ENCODE assay signal across 8 mouse cellular contexts in the genomic region with DNA sequence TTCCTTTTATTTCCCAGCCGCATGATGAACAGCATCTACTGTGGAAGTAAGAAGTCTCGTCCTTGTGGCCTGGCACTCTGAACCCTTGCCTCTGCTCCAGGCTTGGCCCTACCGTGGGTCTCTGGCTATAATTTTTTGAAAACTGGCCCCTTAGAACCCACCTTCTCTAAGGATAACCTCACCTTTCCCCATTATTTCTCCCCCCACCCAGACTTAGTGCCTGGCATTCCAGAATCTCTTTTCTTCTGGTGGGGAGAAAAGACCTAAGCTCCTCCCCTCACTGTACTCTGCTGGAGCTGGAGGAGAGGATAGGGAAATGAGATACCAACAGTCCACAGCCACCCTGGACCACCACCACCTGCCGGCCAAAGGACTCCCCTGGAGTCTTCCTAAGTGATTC. TPM values are rescaled to one million over a fixed set of nuclear protein-coding genes. Genes with fewer than 3 reads are reported as not detected.
DNase-seq lines count a peak whose midpoint lies in the region; ATAC-seq and TF ChIP-seq lines count a peak whose summit lies in the region.

No protein-coding gene starts in this region.

- peak overlapping the region; percentile 60 for H3K4me2 ChIP-seq in limb, embryonic 15.5 days
- H3K4me2 ChIP-seq in stomach, postnatal 0 days (replicated peaks; ENCODE audit: low read depth) = peak overlapping the region; percentile 61

- peak overlapping the region; percentile 86 for H3K4me3 ChIP-seq in gastrocnemius, adult 2 months
- peak overlapping the region; percentile 45; the same call in 1 of the 2 replicates for H3K4me3 ChIP-seq in thymus, adult 2 months (ENCODE audit: control insufficient read depth, insufficient read depth, low read length)
- peak overlapping the region; percentile 55 for H3K4me3 ChIP-seq in limb, embryonic 15.5 days
- H3K4me3 ChIP-seq in stomach, postnatal 0 days (ENCODE audit: low read depth, low read length) = peak overlapping the region; percentile 54

- H3K9me3 ChIP-seq in limb, embryonic 15.5 days = no peaks in the 10 kb centered on the region
- H3K9me3 ChIP-seq in stomach, postnatal 0 days (ENCODE audit: control insufficient read depth, low read length) = no peaks in the 10 kb centered on the region

- no peak for ATAC-seq in limb, embryonic 15.5 days (ENCODE audit: insufficient number of reproducible peaks, low FRiP score, low TSS enrichment, low read depth)
- peak; percentile 0; the same call in 1 of the 2 replicates for ATAC-seq in stomach, postnatal 0 days (ENCODE audit: low FRiP score, low TSS enrichment)

- 53% methylated on average over 4 of the region's 4 CpGs for WGBS in thymus, adult 2 months
- 8% methylated on average over 4 of the region's 4 CpGs for WGBS in limb, embryonic 15.5 days
- WGBS in stomach, postnatal 0 days = 21% methylated on average over 4 of the region's 4 CpGs

- no peak for DNase-seq in gastrocnemius, adult 2 months
- DNase-seq in gastrocnemius, adult 18-20 months (ENCODE audit: low spot score) = no peak
- DNase-seq in thymus, adult 2 months = no peak
- DNase-seq in thymus, postnatal 10 days (ENCODE audit: low spot score in 2 of 2) = no peak
- no peak for DNase-seq in stomach, postnatal 0 days (ENCODE audit: low spot score)
- no peak for DNase-seq in spleen, postnatal 36 days (ENCODE audit: low spot score in 2 of 2)
- no peak for DNase-seq in layer of hippocampus, adult 8-10 months (ENCODE audit: low spot score in 2 of 2)

- peak overlapping the region; percentile 46 for H3K9ac ChIP-seq in limb, embryonic 15.5 days
- peak overlapping the region; percentile 74 for H3K9ac ChIP-seq in stomach, postnatal 0 days (ENCODE audit: low read length)

- no peaks in the 10 kb centered on the region for H3K36me3 ChIP-seq in thymus, adult 2 months (ENCODE audit: control insufficient read depth, insufficient read depth, low read length)
- peaks cover 12% of the 10 kb centered on the region; the same call in 1 of the 2 replicates for H3K36me3 ChIP-seq in limb, embryonic 15.5 days
- peaks cover 4% of the 10 kb centered on the region; the same call in 1 of the 2 replicates for H3K36me3 ChIP-seq in stomach, postnatal 0 days (ENCODE audit: control insufficient read depth, insufficient read depth, low read length)

- no peak for TF ChIP-seq POLR2A in thymus, adult 2 months (IDR thresholded peaks at IDR 0.05; ENCODE audit: control insufficient read depth, extremely low read depth, insufficient read depth, low read length, poor library complexity)

- H3K27ac ChIP-seq in gastrocnemius, adult 2 months = peak overlapping the region; percentile 87
- H3K27ac ChIP-seq in thymus, adult 2 months (ENCODE audit: control insufficient read depth, insufficient read depth, low read length) = no peak overlapping the region
- H3K27ac ChIP-seq in limb, embryonic 15.5 days = peak overlapping the region; percentile 79
- H3K27ac ChIP-seq in stomach, postnatal 0 days (replicated peaks) = peak overlapping the region; percentile 78

- H3K4me1 ChIP-seq in thymus, adult 2 months (replicated peaks; ENCODE audit: control insufficient read depth, insufficient read depth, low read length) = peaks cover 23% of the 10 kb centered on the region
- H3K4me1 ChIP-seq in limb, embryonic 15.5 days = peaks cover 35% of the 10 kb centered on the region
- H3K4me1 ChIP-seq in stomach, postnatal 0 days (replicated peaks; ENCODE audit: control insufficient read depth, insufficient read depth) = peaks cover 9% of the 10 kb centered on the region

- intact Hi-C loops in gastrocnemius, adult 2 months (cut with DNase I) = loop anchor here (10.0 kb wide), 1 partner anchor 130 kb away; no protein-coding TSS in a partner anchor

- no peak for TF ChIP-seq CTCF in gastrocnemius, adult 2 months (IDR thresholded peaks at IDR 0.05)
- no peak for TF ChIP-seq CTCF in thymus, adult 2 months (IDR thresholded peaks at IDR 0.05; ENCODE audit: borderline replicate concordance, control insufficient read depth, extremely low read depth, insufficient read depth, low read length, poor library complexity)
- TF ChIP-seq CTCF in stomach, postnatal 0 days (IDR thresholded peaks at IDR 0.05; ENCODE audit: low read depth) = 0 out of 2 replicates have a peak, but pooled peaks have one; percentile 18

- H3K27me3 ChIP-seq in thymus, adult 2 months (ENCODE audit: control insufficient read depth, insufficient read depth, low read length) = no peaks in the 10 kb centered on the region; the same call in 1 of the 2 replicates
- H3K27me3 ChIP-seq in limb, embryonic 15.5 days = peaks cover 4% of the 10 kb centered on the region; the same call in 1 of the 2 replicates
- no peaks in the 10 kb centered on the region for H3K27me3 ChIP-seq in stomach, postnatal 0 days (ENCODE audit: control insufficient read depth, insufficient read depth, low read length)

- TF ChIP-seq EP300 in stomach, postnatal 0 days (optimal IDR thresholded peaks at IDR 0.05) = no peak

RNA-seq across cellular contexts. Expression of a gene that starts 0.7 kb away (rescaled TPM):
- total RNA-seq in gastrocnemius, adult 2 months (2021) = 10 to 100 TPM; 11.6 to 17.5 TPM
- total RNA-seq in gastrocnemius, adult 18-20 months (2021) = 10 to 100 TPM in 1 of 2 experiments, 1 to 10 TPM in 1; 9.6 to 14.6 TPM
- 24.5 and 40.8 TPM in 2 replicates for polyA plus RNA-seq in thymus, adult 2 months (2012; rRNA removed)
- polyA plus RNA-seq in limb, embryonic 15.5 days (2015; fragmentation: Nextera tagmentation; extraction: Ambion mirVana) = 215 and 226 TPM in 2 replicates
- polyA plus RNA-seq in stomach, postnatal 0 days (2015; fragmentation: Nextera tagmentation; extraction: Ambion mirVana) = 179 and 191 TPM in 2 replicates
- 100 to 1,000 TPM; 161 to 198 (median 177) TPM for total RNA-seq in layer of hippocampus, adult 8-10 months (2022)

RNA-seq across cellular contexts. Expression of a gene that starts 10.6 kb away (rescaled TPM):
- 1 to 10 TPM; 2.3 to 5.7 TPM for total RNA-seq in gastrocnemius, adult 2 months (2021)
- 1 to 10 TPM; 2.4 to 2.9 TPM for total RNA-seq in gastrocnemius, adult 18-20 months (2021)
- 2.2 and 3.2 TPM in 2 replicates for polyA plus RNA-seq in thymus, adult 2 months (2012; rRNA removed)
- polyA plus RNA-seq in limb, embryonic 15.5 days (2015; fragmentation: Nextera tagmentation; extraction: Ambion mirVana) = 0.65 and 0.79 TPM in 2 replicates
- 2.4 and 2.7 TPM in 2 replicates for polyA plus RNA-seq in stomach, postnatal 0 days (2015; fragmentation: Nextera tagmentation; extraction: Ambion mirVana)
- total RNA-seq in layer of hippocampus, adult 8-10 months (2022) = 10 to 100 TPM; 67.5 to 75.8 (median 73.6) TPM

RNA-seq across cellular contexts. Expression of a gene that starts 25.2 kb away (rescaled TPM):
- 100 to 1,000 TPM in 1 of 2 experiments, 10 to 100 TPM in 1; 70.3 to 119 TPM for total RNA-seq in gastrocnemius, adult 2 months (2021)
- total RNA-seq in gastrocnemius, adult 18-20 months (2021) = 10 to 100 TPM; 79.9 to 89.7 TPM
- polyA plus RNA-seq in thymus, adult 2 months (2012; rRNA removed) = 20.8 and 21.2 TPM in 2 replicates
- 81.7 and 136 TPM in 2 replicates for polyA plus RNA-seq in limb, embryonic 15.5 days (2015; fragmentation: Nextera tagmentation; extraction: Ambion mirVana)
- polyA plus RNA-seq in stomach, postnatal 0 days (2015; fragmentation: Nextera tagmentation; extraction: Ambion mirVana) = 103 TPM in 2 replicates
- 10 to 100 TPM in 1 of 4 experiments, 1 to 10 TPM in 3; 6.4 to 12.1 (median 8.3) TPM for total RNA-seq in layer of hippocampus, adult 8-10 months (2022)

RNA-seq across cellular contexts. Expression of a gene that starts 27.1 kb away (rescaled TPM):
- not detected for total RNA-seq in gastrocnemius, adult 2 months (2021)
- total RNA-seq in gastrocnemius, adult 18-20 months (2021) = not detected
- polyA plus RNA-seq in thymus, adult 2 months (2012; rRNA removed) = 1.6 and 1.9 TPM in 2 replicates
- 1.6 and 2.3 TPM in 2 replicates for polyA plus RNA-seq in limb, embryonic 15.5 days (2015; fragmentation: Nextera tagmentation; extraction: Ambion mirVana)
- 9.4 and 11.0 TPM in 2 replicates for polyA plus RNA-seq in stomach, postnatal 0 days (2015; fragmentation: Nextera tagmentation; extraction: Ambion mirVana)
- 1 to 10 TPM in 3 of 4 experiments, under 1 TPM in 1; 0.99 to 1.7 (median 1.5) TPM for total RNA-seq in layer of hippocampus, adult 8-10 months (2022)

Comparison
In these comparisons a context has a peak if more than half of its experiments do, and no peak if none do; other contexts are left out.
1. RNA of a gene that starts 0.7 kb away (total RNA-seq): 161 to 198 TPM in layer of hippocampus, adult 8-10 months; 11.6 to 17.5 TPM in gastrocnemius, adult 2 months and 9.6 to 14.6 TPM in gastrocnemius, adult 18-20 months; every median in the first group is over 4 times any median in the second.
2. RNA of a gene that starts 10.6 kb away (total RNA-seq): 67.5 to 75.8 TPM in layer of hippocampus, adult 8-10 months; 2.3 to 5.7 TPM in gastrocnemius, adult 2 months and 2.4 to 2.9 TPM in gastrocnemius, adult 18-20 months; every median in the first group is over 10 times any median in the second.
3. RNA of a gene that starts 25.2 kb away (total RNA-seq): 70.3 to 119 TPM in gastrocnemius, adult 2 months and 79.9 to 89.7 TPM in gastrocnemius, adult 18-20 months; 6.4 to 12.1 TPM in layer of hippocampus, adult 8-10 months; every median in the first group is over 4 times any median in the second.
4. Peak in every context shown above with its lines, with median percentiles within 50 percentile points of each other: H3K4me3 ChIP-seq.